Mouse (Mus musculus) spleen, adult 12 weeks (tissue): Measurements from ENCODE around the gene Lman2.
A peak's percentile ranks its signal among the peaks of the same experiment; 100 is the strongest.

Experiments used
- DNase-seq: peaks from one replicate; pipeline ENCODE4 v3.0.0; 2022; ENCODE audit warnings: low spot score

The Lman2 gene

GRCm38 (mm10) chr13:55327169-55327568, 35.4 kb downstream of the Lman2 start:
- DNase-seq = no peak

GRCm38 (mm10) chr13:55325596-55325995, 37.0 kb downstream of the Lman2 start:
- no peak for DNase-seq

GRCm38 (mm10) chr13:55322130-55322825, 40.3 kb downstream of the Lman2 start:
- peak; percentile 16 for DNase-seq

- peak; percentile 81 for DNase-seq
These were observed 41.0 kb downstream of the Lman2 start, which contains the start of gene Rab24 for GRCm38 (mm10) chr13:55321434-55322129. Rab24 (minus strand) TSS chr13:55321946.

GRCm38 (mm10) chr13:55319931-55320533, 42.6 kb downstream of the Lman2 start, which contains the start of gene Prelid1:
Prelid1 (plus strand) TSS chr13:55320500.
- DNase-seq = no peak

GRCm38 (mm10) chr13:55318351-55318750, 44.2 kb downstream of the Lman2 start:
- no peak for DNase-seq

GRCm38 (mm10) chr13:55314891-55315412, 47.6 kb downstream of the Lman2 start:
- no peak for DNase-seq

GRCm38 (mm10) chr13:55313051-55313450, 49.5 kb downstream of the Lman2 start:
- DNase-seq = no peak

- DNase-seq = no peak
These were observed 50.5 kb downstream of the Lman2 start for GRCm38 (mm10) chr13:55312028-55312630.

- DNase-seq = no peak
These were observed 61.7 kb downstream of the Lman2 start for GRCm38 (mm10) chr13:55300913-55301312.

- no peak for DNase-seq
These were observed 65.8 kb downstream of the Lman2 start for GRCm38 (mm10) chr13:55296760-55297159.
